Mouse (Mus musculus) fibroblast of lung, adult 2 months (primary cell): ENCODE results near the gene Zmiz1.
A peak's percentile ranks its signal among the peaks of the same experiment; 100 is the strongest.

Experiments
- DNase-seq: peaks from one replicate; pipeline ENCODE4 v3.0.0-alpha.2; 2011; ENCODE audit warnings: low read depth

Gene Zmiz1

GRCm38 (mm10) chr14:25459016-25459393 lies at the start of gene Zmiz1:
Gene Zmiz1, plus strand, starts transcription at chr14:25459185.
- no peak for DNase-seq

GRCm38 (mm10) chr14:25411848-25412527 lies 47.0 kb upstream of the Zmiz1 start:
- DNase-seq = no peak

GRCm38 (mm10) chr14:25412811-25413210 lies 46.2 kb upstream of the Zmiz1 start:
- no peak for DNase-seq

GRCm38 (mm10) chr14:25413510-25413909 lies 45.5 kb upstream of the Zmiz1 start:
- DNase-seq = no peak

- no peak for DNase-seq
These were observed 44.9 kb upstream of the Zmiz1 start for GRCm38 (mm10) chr14:25414115-25414514.

- no peak for DNase-seq
These were observed 38.8 kb upstream of the Zmiz1 start for GRCm38 (mm10) chr14:25420001-25420690.

GRCm38 (mm10) chr14:25420987-25421386 lies 38.0 kb upstream of the Zmiz1 start:
- peak; percentile 11 for DNase-seq

- DNase-seq = peak; percentile 9
These were observed 37.4 kb upstream of the Zmiz1 start for GRCm38 (mm10) chr14:25421596-25422001.

- DNase-seq = no peak
These were observed 36.0 kb upstream of the Zmiz1 start for GRCm38 (mm10) chr14:25422946-25423345.

- no peak for DNase-seq
These were observed 35.1 kb upstream of the Zmiz1 start for GRCm38 (mm10) chr14:25423721-25424443.

GRCm38 (mm10) chr14:25438255-25438654 lies 20.7 kb upstream of the Zmiz1 start:
- DNase-seq = no peak

GRCm38 (mm10) chr14:25440116-25440515 lies 18.9 kb upstream of the Zmiz1 start:
- DNase-seq = no peak

GRCm38 (mm10) chr14:25440777-25441176 lies 18.2 kb upstream of the Zmiz1 start:
- no peak for DNase-seq

GRCm38 (mm10) chr14:25441469-25441868 lies 17.5 kb upstream of the Zmiz1 start:
- DNase-seq = no peak

GRCm38 (mm10) chr14:25442676-25443075 lies 16.3 kb upstream of the Zmiz1 start:
- no peak for DNase-seq

- no peak for DNase-seq
These were observed 11.7 kb upstream of the Zmiz1 start for GRCm38 (mm10) chr14:25447136-25447775.

- no peak for DNase-seq
These were observed 10.5 kb upstream of the Zmiz1 start for GRCm38 (mm10) chr14:25448471-25448870.

GRCm38 (mm10) chr14:25451099-25451667 lies 7.8 kb upstream of the Zmiz1 start:
- no peak for DNase-seq

- no peak for DNase-seq
These were observed 7.0 kb upstream of the Zmiz1 start for GRCm38 (mm10) chr14:25451699-25452632.

- no peak for DNase-seq
These were observed 6.4 kb upstream of the Zmiz1 start for GRCm38 (mm10) chr14:25452633-25453025.
